Mouse (Mus musculus) urinary bladder, adult 2 months (tissue): ENCODE measurements around the gene C1ql3. TPM values are rescaled to one million over a fixed set of nuclear protein-coding genes. Genes with fewer than 3 reads are reported as not detected.

ENCODE experiments used
- polyA plus RNA-seq: library from polyadenylated mRNA; depleted of rRNA; stranded (reverse); fragments of >200 nt; gene quantifications from 2 replicates; pipeline ENCODE4 v1.2.3, GENCODE M21; 2012; rRNA removed

C1ql3 gene
- polyA plus RNA-seq, 1 experiment: 0.62 TPM

Other genes starting within 250 kb of the C1ql3 start
- gene Pter, start 87.8 kb downstream of the C1ql3 start, polyA plus RNA-seq: 11.9 and 12.0 TPM in 2 replicates